8 mouse cellular contexts compared by ENCODE assay signal in the genomic region with DNA sequence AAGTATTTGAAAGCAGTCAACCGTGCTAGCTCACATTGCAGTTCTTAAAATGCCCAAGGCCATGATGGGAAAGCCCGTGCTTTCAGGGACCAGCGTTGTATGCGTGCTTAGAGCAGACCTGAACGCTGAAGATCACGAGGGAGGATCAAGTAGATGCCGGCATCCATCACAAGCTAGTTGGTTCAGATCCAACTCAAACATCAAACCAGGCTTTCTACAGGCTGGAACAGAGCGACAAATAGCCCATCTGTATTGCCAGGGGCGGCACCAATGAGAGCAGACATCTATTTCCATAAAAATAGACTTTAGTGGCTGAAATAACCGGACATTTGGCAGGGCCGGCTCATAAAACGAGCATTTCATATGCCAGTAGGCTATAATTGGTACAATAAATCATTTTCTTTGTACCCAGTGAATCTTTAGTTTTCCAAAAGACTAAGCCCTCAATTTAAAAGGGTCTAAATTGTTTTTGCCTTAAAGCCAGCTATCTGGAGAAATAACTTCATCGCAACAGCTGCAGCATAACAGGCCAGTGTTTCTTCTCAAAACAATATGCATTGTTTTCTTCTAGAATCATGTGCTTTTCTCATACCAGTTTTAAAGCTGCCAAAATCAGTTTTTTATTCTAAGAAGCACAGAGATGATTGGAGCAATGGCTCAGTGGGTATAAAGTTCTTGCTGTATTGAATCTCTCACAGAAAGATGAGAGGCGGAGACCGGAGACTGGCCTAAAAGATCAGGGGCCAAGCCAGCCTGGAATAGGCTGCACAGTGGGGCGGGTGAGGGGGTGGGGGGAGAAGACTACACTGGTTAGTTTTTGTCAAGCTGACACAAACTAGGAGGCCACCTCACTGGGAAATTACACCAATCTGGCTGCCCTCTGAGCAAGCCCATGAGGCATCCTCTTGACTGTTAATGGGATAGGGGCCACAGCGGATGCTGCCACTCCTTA. TPM values are rescaled to one million over a fixed set of nuclear protein-coding genes. Genes with fewer than 3 reads are reported as not detected.
DNase-seq lines count a peak whose midpoint lies in the region; ATAC-seq lines count a peak whose summit lies in the region.

No protein-coding gene starts in this region.

- no peaks in the 10 kb centered on the region for H3K27me3 ChIP-seq in kidney, embryonic 14.5 days (ENCODE audit: control insufficient read depth, insufficient read depth, low read length)
- H3K27me3 ChIP-seq in heart, embryonic 14.5 days (ENCODE audit: control insufficient read depth, insufficient read depth, low read length): no peaks in the 10 kb centered on the region
- H3K27me3 ChIP-seq in neural tube, embryonic 13.5 days: no peaks in the 10 kb centered on the region

- no peak for DNase-seq in kidney, postnatal 36 days
- DNase-seq in brain, adult 2 months (ENCODE audit: low read depth, low spot score): peak; percentile 90
- DNase-seq in left cerebral cortex, postnatal 25 days (ENCODE audit: low spot score in 2 of 2): peak; percentile 54 to 58
- DNase-seq in urinary bladder, postnatal 36 days (ENCODE audit: low spot score in 2 of 2): no peak
- no peak for DNase-seq in gastrocnemius, adult 8-10 months (ENCODE audit: low spot score in 2 of 2)

- H3K4me1 ChIP-seq in kidney, embryonic 14.5 days (ENCODE audit: control insufficient read depth, insufficient read depth, low read length): peaks cover 4% of the 10 kb centered on the region; the same call in 1 of the 2 replicates
- no peaks in the 10 kb centered on the region for H3K4me1 ChIP-seq in heart, embryonic 14.5 days (ENCODE audit: control insufficient read depth in 2 of 2, insufficient read depth in 2 of 2, low read length in 2 of 2)
- peaks cover 22% of the 10 kb centered on the region for H3K4me1 ChIP-seq in neural tube, embryonic 13.5 days (replicated peaks)

- intact Hi-C loops in left cerebral cortex, postnatal 25 days (cut with DNase I): loop anchor here (10.0 kb wide), 1 partner anchor 284 kb away; no protein-coding TSS in a partner anchor

- H3K9ac ChIP-seq in kidney, embryonic 14.5 days (ENCODE audit: low read depth, low read length): no peak overlapping the region
- H3K9ac ChIP-seq in heart, embryonic 14.5 days (ENCODE audit: low read length): peak overlapping the region; percentile 42; the same call in 1 of the 2 replicates
- peak overlapping the region; percentile 57 for H3K9ac ChIP-seq in neural tube, embryonic 13.5 days

- ATAC-seq in kidney, embryonic 14.5 days (ENCODE audit: low FRiP score, low TSS enrichment): peak; percentile 63
- no peak for ATAC-seq in heart, embryonic 14.5 days (ENCODE audit: insufficient number of reproducible peaks, insufficient read depth, low FRiP score, low read depth)
- ATAC-seq in neural tube, embryonic 13.5 days (ENCODE audit: low read depth): peak; percentile 86

- H3K27ac ChIP-seq in kidney, embryonic 14.5 days (ENCODE audit: low read depth, low read length): no peak overlapping the region
- no peak overlapping the region for H3K27ac ChIP-seq in heart, embryonic 14.5 days (replicated peaks in 1 of 2; ENCODE audit: control insufficient read depth in 1 of 2, insufficient read depth in 1 of 2, low read depth in 2 of 2, low read length in 2 of 2)
- peak overlapping the region; percentile 71 for H3K27ac ChIP-seq in neural tube, embryonic 13.5 days (replicated peaks)

- H3K36me3 ChIP-seq in kidney, embryonic 14.5 days (ENCODE audit: control insufficient read depth, insufficient read depth, low read length): no peaks in the 10 kb centered on the region
- no peaks in the 10 kb centered on the region for H3K36me3 ChIP-seq in heart, embryonic 14.5 days (ENCODE audit: control insufficient read depth, insufficient read depth, low read length)
- H3K36me3 ChIP-seq in neural tube, embryonic 13.5 days: no peaks in the 10 kb centered on the region

- no peaks in the 10 kb centered on the region for H3K9me3 ChIP-seq in kidney, embryonic 14.5 days (ENCODE audit: control insufficient read depth, low read length)
- H3K9me3 ChIP-seq in heart, embryonic 14.5 days (ENCODE audit: control insufficient read depth, low read length): no peaks in the 10 kb centered on the region
- H3K9me3 ChIP-seq in neural tube, embryonic 13.5 days: no peaks in the 10 kb centered on the region

- peak overlapping the region; percentile 41 for H3K4me2 ChIP-seq in kidney, embryonic 14.5 days (replicated peaks; ENCODE audit: low read depth, low read length)
- peak overlapping the region; percentile 61 for H3K4me2 ChIP-seq in heart, embryonic 14.5 days (ENCODE audit: low read length)
- peak overlapping the region; percentile 62 for H3K4me2 ChIP-seq in neural tube, embryonic 13.5 days

- peak overlapping the region; percentile 26; the same call in 1 of the 2 replicates for H3K4me3 ChIP-seq in kidney, embryonic 14.5 days (ENCODE audit: low read length)
- H3K4me3 ChIP-seq in heart, embryonic 14.5 days (ENCODE audit: control insufficient read depth in 1 of 2, insufficient read depth in 1 of 2, low read depth in 1 of 2, low read length in 2 of 2): peak overlapping the region; percentile 21 to 27; a peak in 2 of 4 replicates
- peak overlapping the region; percentile 32 for H3K4me3 ChIP-seq in neural tube, embryonic 13.5 days

- 39% methylated on average over 17 of the region's 17 CpGs for WGBS in kidney, embryonic 14.5 days
- 69% methylated on average over 17 of the region's 17 CpGs for WGBS in heart, embryonic 14.5 days
- WGBS in neural tube, embryonic 13.5 days: 13% methylated on average over 17 of the region's 17 CpGs

RNA-seq across cellular contexts. Expression of gene Lrrc8b, which starts 14.9 kb away (rescaled TPM):
- 8.0 and 12.1 TPM in 2 replicates for polyA plus RNA-seq in kidney, embryonic 14.5 days (2014; fragmentation: Nextera tagmentation; extraction: Ambion mirVana)
- 5.0 and 5.4 TPM in 2 replicates for polyA plus RNA-seq in heart, embryonic 14.5 days (2014; fragmentation: Nextera tagmentation; extraction: Ambion mirVana)
- 10 to 100 TPM; 95.6 to 97.1 TPM for total RNA-seq in left cerebral cortex, postnatal 25 days (2021)
- 13.3 and 13.5 TPM in 2 replicates for polyA plus RNA-seq in neural tube, embryonic 13.5 days (2015; fragmentation: Nextera tagmentation; extraction: Ambion mirVana)
- 1 to 10 TPM in 2 of 4 experiments, under 1 TPM in 2; 0.91 to 1.7 (median 1.3) TPM for total RNA-seq in gastrocnemius, adult 8-10 months (2022)

Comparison
In these comparisons a context has a peak if more than half of its experiments do, and no peak if none do; other contexts are left out.
1. DNase-seq: peak in brain, adult 2 months (single experiment) and left cerebral cortex, postnatal 25 days (2 of 2); none in kidney, postnatal 36 days (0 of 2), urinary bladder, postnatal 36 days (0 of 2) and gastrocnemius, adult 8-10 months (0 of 2).
2. Peak in every context shown above with its lines, with median percentiles within 50 percentile points of each other: H3K4me2 ChIP-seq and H3K4me3 ChIP-seq.